Mouse (Mus musculus): ENCODE results near the gene Vav1. TPM values are rescaled to one million over a fixed set of nuclear protein-coding genes. Genes with fewer than 3 reads are reported as not detected.

Gene Vav1
- polyA plus RNA-seq, 1 experiment from 2014 or later: 0.61 TPM

DNA sequence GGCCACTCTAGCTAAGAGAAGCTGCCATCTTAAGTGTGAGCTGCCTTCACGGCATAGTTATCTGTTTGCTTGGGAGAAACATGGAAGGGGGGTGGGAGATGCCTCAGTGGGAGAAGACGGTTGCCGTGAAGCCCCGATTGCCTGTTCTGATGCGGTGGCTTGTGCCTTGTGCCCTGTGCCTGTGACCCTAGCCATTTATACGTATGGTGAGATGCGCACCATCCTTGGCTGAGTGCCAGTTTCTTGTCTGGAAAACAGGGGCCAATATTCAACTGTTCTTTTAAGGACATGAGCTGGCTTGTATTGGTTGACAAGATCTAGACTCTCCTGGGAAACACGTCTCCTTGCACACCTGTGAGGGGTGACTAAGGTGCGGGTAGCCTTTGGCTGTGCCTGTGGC, 72.2 kb downstream of the Vav1 start:
- Histone ChIP-seq H3K4me3 (no peak overlapping the region), H3K9me3 (replicated peaks) (no peaks in the 10 kb centered on the region), H3K36me3 (ENCODE audit: poor library complexity, severe bottlenecking) (no peaks in the 10 kb centered on the region), H3K27ac (no peak overlapping the region), H3K9ac (no peak overlapping the region), H3K27me3 (no peaks in the 10 kb centered on the region), H3K4me1 (no peaks in the 10 kb centered on the region), H3K4me2 (no peak overlapping the region)
- WGBS: 90% methylated on average over 9 of the region's 9 CpGs
- ATAC-seq: no peak

DNA sequence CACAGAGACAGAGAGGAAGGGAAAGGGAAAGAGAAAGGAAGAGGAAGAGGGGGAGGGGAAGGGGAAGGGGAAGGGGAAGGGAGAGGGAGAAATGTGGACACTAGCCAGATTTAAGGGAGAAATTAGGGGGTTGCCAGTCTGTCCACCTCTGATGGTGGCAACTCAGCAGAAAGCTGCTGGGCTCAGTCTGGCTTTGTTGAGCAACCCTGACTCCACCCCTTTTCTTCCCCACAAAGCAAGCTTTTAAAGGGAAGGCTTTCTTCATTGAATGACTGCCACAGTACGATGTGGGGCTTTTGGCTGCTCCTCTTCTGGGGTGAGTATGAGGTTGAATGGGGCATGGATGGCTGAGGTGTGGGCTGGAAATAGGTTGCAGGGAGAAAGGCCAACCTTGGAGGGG, 79.5 kb downstream of the Vav1 start, which contains the start of gene Adgre1:
TSS of gene Adgre1 (plus strand) at position 251 of the 400 bp plus-strand sequence.
- Histone ChIP-seq H3K27ac (no peak within 1 kb of the TSS), H3K27me3 (no peaks in the 10 kb centered on the region), H3K4me1 (no peaks in the 10 kb centered on the region), H3K9me3 (replicated peaks) (no peaks in the 10 kb centered on the region), H3K36me3 (ENCODE audit: poor library complexity, severe bottlenecking) (no peaks in the 10 kb centered on the region), H3K4me2 (no peak within 1 kb of the TSS), H3K4me3 (no peak within 1 kb of the TSS), H3K9ac (no peak within 1 kb of the TSS)
- WGBS: 0% methylated on average over 1 of the region's 1 CpGs
- no peak for ATAC-seq

DNA sequence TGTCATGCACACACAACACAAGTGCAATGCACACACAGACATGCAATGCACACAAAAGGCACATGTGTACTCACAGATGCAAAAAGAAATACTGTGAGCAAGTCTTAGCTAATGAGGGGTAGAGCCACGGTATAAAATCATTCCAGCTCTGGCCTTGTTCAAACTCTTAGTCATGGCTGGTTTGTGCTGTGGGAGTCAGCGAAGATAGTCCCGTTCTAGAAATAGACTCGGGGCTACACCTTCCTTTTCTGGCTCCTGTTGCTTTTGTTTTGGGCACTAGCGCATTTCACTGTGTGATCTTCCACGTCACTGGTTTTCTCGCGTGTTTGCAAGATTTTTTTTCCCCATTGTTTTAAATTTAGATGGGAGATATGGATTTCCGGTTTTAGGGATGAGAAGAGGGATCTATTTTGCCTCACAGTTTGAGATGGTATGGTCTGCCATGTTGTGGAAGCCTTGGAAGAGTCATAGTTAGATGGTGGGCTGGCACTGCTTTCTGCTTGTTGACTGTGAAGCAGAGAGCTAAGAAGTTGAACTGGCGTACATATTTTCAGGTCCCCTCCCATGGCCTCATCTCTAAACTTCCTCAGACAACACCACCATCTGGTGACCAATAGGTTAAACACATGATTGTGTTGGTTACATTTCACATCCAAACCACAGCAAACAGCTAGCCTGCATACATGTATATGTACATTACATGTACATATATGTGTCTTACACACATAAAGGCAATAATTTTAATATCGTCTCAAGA, 80.8 kb downstream of the Vav1 start:
- H3K9me3 ChIP-seq (replicated peaks): no peaks in the 10 kb centered on the region
- WGBS: 86% methylated on average over 11 of the region's 11 CpGs
- H3K27ac ChIP-seq: no peak overlapping the region
- H3K4me2 ChIP-seq: no peak overlapping the region
- no peaks in the 10 kb centered on the region for H3K36me3 ChIP-seq (ENCODE audit: poor library complexity, severe bottlenecking)
- no peak overlapping the region for H3K4me3 ChIP-seq
- no peak for ATAC-seq
- H3K9ac ChIP-seq: no peak overlapping the region
- H3K4me1 ChIP-seq: no peaks in the 10 kb centered on the region
- H3K27me3 ChIP-seq: no peaks in the 10 kb centered on the region

Other genes with a start within 250 kb of the Vav1 start
- 36.4 and 39.1 TPM in 2 replicates for gene Khsrp, start 247.6 kb upstream of the Vav1 start, polyA plus RNA-seq (2015; fragmentation: Nextera tagmentation; extraction: Ambion mirVana)
- not detected in 2 replicates for gene Slc25a41, start 237.4 kb upstream of the Vav1 start, polyA plus RNA-seq (2015; fragmentation: Nextera tagmentation; extraction: Ambion mirVana)
- 0.68 and 2.1 TPM in 2 replicates for gene Crb3, start 220.0 kb upstream of the Vav1 start, polyA plus RNA-seq (2015; fragmentation: Nextera tagmentation; extraction: Ambion mirVana)
- gene Slc25a23, start 219.2 kb upstream of the Vav1 start, polyA plus RNA-seq (2015; fragmentation: Nextera tagmentation; extraction: Ambion mirVana): 18.8 and 21.6 TPM in 2 replicates
- 4.7 and 4.8 TPM in 2 replicates for gene Dennd1c, start 200.6 kb upstream of the Vav1 start, polyA plus RNA-seq (2015; fragmentation: Nextera tagmentation; extraction: Ambion mirVana)
- 148 and 161 TPM in 2 replicates for gene Tubb4a, start 191.3 kb upstream of the Vav1 start, polyA plus RNA-seq (2015; fragmentation: Nextera tagmentation; extraction: Ambion mirVana)
- 9.2 and 9.7 TPM in 2 replicates for gene Tnfsf9, start 173.8 kb upstream of the Vav1 start, polyA plus RNA-seq (2015; fragmentation: Nextera tagmentation; extraction: Ambion mirVana)
- gene Cd70, start 129.3 kb upstream of the Vav1 start, polyA plus RNA-seq (2015; fragmentation: Nextera tagmentation; extraction: Ambion mirVana): not detected in 2 replicates
- gene Tnfsf14, start 84.9 kb upstream of the Vav1 start, polyA plus RNA-seq (2015; fragmentation: Nextera tagmentation; extraction: Ambion mirVana): not detected in 2 replicates
- gene C3, start 51.0 kb upstream of the Vav1 start, polyA plus RNA-seq (2015; fragmentation: Nextera tagmentation; extraction: Ambion mirVana): 0.18 and 0.53 TPM in 2 replicates
- gene Gpr108, start 30.7 kb upstream of the Vav1 start, polyA plus RNA-seq (2015; fragmentation: Nextera tagmentation; extraction: Ambion mirVana): 17.8 and 20.7 TPM in 2 replicates
- gene Trip10, start 29.6 kb upstream of the Vav1 start, polyA plus RNA-seq (2015; fragmentation: Nextera tagmentation; extraction: Ambion mirVana): 18.7 and 21.7 TPM in 2 replicates
- 1.6 and 1.8 TPM in 2 replicates for gene Adgre1, start 79.6 kb downstream of the Vav1 start, polyA plus RNA-seq (2015; fragmentation: Nextera tagmentation; extraction: Ambion mirVana)

All from forebrain, embryonic 13.5 days (tissue).